Mouse (Mus musculus): ENCODE results near the gene Thg1l.

- no peak for TF ChIP-seq POLR2A (IDR thresholded peaks at IDR 0.05; ENCODE audit: insufficient read depth, low read depth, low read length)
- TF ChIP-seq CTCF (IDR thresholded peaks at IDR 0.05; ENCODE audit: insufficient read depth, low read depth, low read length), result no peak
These were observed 25.6 kb upstream of the Thg1l start for GRCm38 (mm10) chr11:45980893-45981253.

Measured in olfactory bulb, adult 2 months (tissue).